Mouse (Mus musculus) MEL (cell line): ENCODE measurements around the gene Rps6ka3.

Source experiments
- BHLHE40 ChIP-seq: IDR thresholded peaks from 2 replicates; pipeline ENCODE4 v1.6.1; 2012; ENCODE audit warnings: low read depth, mild to moderate bottlenecking, inconsistent platforms, low read length, improper control_type of control experiment, borderline replicate concordance
- CHD1 ChIP-seq: IDR thresholded peaks from 2 replicates; pipeline ENCODE4 v1.6.1; 2012; ENCODE audit warnings: low read depth, mild to moderate bottlenecking, inconsistent platforms, low read length, improper control_type of control experiment
- CTCF ChIP-seq, 3 experiments: IDR thresholded peaks in 2 of 3; conservative IDR thresholded peaks in 1 of 3; 2 replicates each; pipeline ENCODE4 v1.5.1; 2011 to 2012; ENCODE audit warnings: low read length in 3 of 3, low read depth in 2 of 3, mild to moderate bottlenecking in 2 of 3, improper control_type of control experiment in 1 of 3, inconsistent platforms in 1 of 3, mixed read lengths in 1 of 3, moderate library complexity in 1 of 3; ENCODE audit not compliant: control insufficient read depth in 1 of 3, insufficient read depth in 1 of 3, poor library complexity in 1 of 3, severe bottlenecking in 1 of 3
- ELF1 ChIP-seq: IDR thresholded peaks from 2 replicates; pipeline ENCODE4 v1.6.1; 2014; ENCODE audit warnings: low read depth, mild to moderate bottlenecking, inconsistent platforms, low read length, improper control_type of control experiment, moderate library complexity
- GABPA ChIP-seq: IDR thresholded peaks from 2 replicates; pipeline ENCODE4 v1.6.1; 2012; ENCODE audit warnings: low read depth, mild to moderate bottlenecking, inconsistent platforms, low read length, improper control_type of control experiment, moderate library complexity
- KAT2A ChIP-seq: conservative IDR thresholded peaks from 2 replicates; pipeline ENCODE4 v1.6.1; 2012; ENCODE audit warnings: low read depth, low read length, improper control_type of control experiment, inconsistent platforms
- MAX ChIP-seq: IDR thresholded peaks from 2 replicates; pipeline ENCODE4 v1.6.1; 2011; ENCODE audit warnings: low read length, improper control_type of control experiment
- NRF1 ChIP-seq: IDR thresholded peaks from 2 replicates; pipeline ENCODE4 v1.6.1; 2014; ENCODE audit warnings: low read depth, mild to moderate bottlenecking, inconsistent platforms, low read length, improper control_type of control experiment, moderate library complexity; ENCODE audit not compliant: poor library complexity, insufficient read depth, severe bottlenecking
- POLR2AphosphoS2 ChIP-seq: IDR thresholded peaks from 2 replicates; pipeline ENCODE4 v1.6.1; 2011; ENCODE audit warnings: low read length, improper control_type of control experiment
- POLR2AphosphoS5 ChIP-seq: IDR thresholded peaks from 2 replicates; pipeline ENCODE4 v1.6.1; 2012; ENCODE audit warnings: low read depth, borderline replicate concordance, mild to moderate bottlenecking, inconsistent platforms, low read length, moderate library complexity, mixed read lengths
- RCOR1 ChIP-seq: IDR thresholded peaks from 2 replicates; pipeline ENCODE4 v1.6.1; 2012; ENCODE audit warnings: low read depth, mild to moderate bottlenecking, inconsistent platforms, low read length, improper control_type of control experiment
- SIN3A ChIP-seq: IDR thresholded peaks from 2 replicates; pipeline ENCODE4 v1.6.1; 2012; ENCODE audit warnings: low read length, improper control_type of control experiment, inconsistent platforms
- SMC3 ChIP-seq: IDR thresholded peaks from 2 replicates; pipeline ENCODE4 v1.6.1; 2011; ENCODE audit warnings: low read depth, low read length, improper control_type of control experiment
- ZKSCAN1 ChIP-seq: IDR thresholded peaks from 2 replicates; pipeline ENCODE4 v1.6.1; 2012; ENCODE audit warnings: low read depth, mild to moderate bottlenecking, inconsistent platforms, low read length, improper control_type of control experiment, moderate library complexity

DNA sequence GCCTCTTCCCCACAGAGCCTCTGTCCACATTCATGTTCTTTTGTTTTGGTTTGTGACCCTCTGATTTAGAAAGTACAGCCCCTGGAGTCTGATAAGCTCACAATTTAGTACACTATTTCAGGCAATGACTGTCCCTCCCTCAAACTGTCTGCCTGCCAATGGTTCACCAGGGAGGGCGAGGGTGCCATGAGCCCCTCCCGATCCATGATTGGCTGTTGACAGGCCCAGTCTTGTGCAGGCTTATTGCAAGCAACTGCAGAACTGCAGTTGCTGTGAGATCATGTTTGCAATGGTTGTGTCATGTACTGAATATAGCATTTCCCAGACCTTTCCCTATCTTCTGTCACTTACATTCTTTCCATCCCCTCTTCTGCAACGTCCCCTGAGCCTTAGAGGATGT, 12.4 kb downstream of the Rps6ka3 start:
- TF ChIP-seq ELF1 = no peak
- no peak for TF ChIP-seq SIN3A
- TF ChIP-seq RCOR1 = no peak
- no peak for TF ChIP-seq POLR2AphosphoS5
- TF ChIP-seq GABPA = no peak
- TF ChIP-seq CTCF (IDR thresholded peaks at IDR 0.05 in 2 of 3, conservative IDR thresholded peaks at IDR 0.05 in 1 of 3; ENCODE audit: control insufficient read depth in 1 of 3, insufficient read depth in 1 of 3, low read depth in 2 of 3, low read length in 3 of 3, poor library complexity in 1 of 3, severe bottlenecking in 1 of 3) = no peak
- no peak for TF ChIP-seq POLR2AphosphoS2
- TF ChIP-seq CHD1 = no peak
- TF ChIP-seq SMC3 = no peak
- TF ChIP-seq ZKSCAN1 = no peak
- no peak for TF ChIP-seq NRF1
- no peak for TF ChIP-seq BHLHE40
- TF ChIP-seq KAT2A = no peak
- TF ChIP-seq MAX = no peak
